Mouse (Mus musculus): ENCODE results near the gene Synpo2l.

DNA sequence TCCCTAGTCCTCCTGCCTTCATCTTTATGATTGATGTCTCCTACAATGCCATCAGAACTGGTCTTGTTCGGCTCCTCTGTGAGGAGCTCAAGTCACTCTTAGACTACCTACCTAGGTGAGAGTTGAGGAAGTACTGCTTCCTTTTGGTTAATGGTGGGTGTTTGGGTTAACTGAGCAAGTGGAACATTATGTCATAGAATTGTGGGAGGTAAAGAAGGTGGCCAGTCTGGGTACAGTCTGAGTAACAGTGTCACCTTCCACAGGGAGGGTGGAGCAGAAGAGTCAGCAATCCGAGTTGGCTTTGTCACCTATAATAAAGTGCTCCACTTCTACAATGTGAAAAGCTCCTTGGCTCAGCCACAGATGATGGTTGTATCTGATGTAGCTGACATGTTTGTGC, 20.9 kb upstream of the Synpo2l start:
- TF ChIP-seq POLR2A (IDR thresholded peaks at IDR 0.05; ENCODE audit: low read depth, low read length), result no peak
- no peak for TF ChIP-seq CTCF (IDR thresholded peaks at IDR 0.05; ENCODE audit: borderline replicate concordance, insufficient read depth, low read length)

All from embryonic fibroblast, embryonic 13.5 days (primary cell).